Mouse (Mus musculus) heart, postnatal 10 days (tissue): ENCODE data around the gene Rab39. TPM values are rescaled to one million over a fixed set of nuclear protein-coding genes. Genes with fewer than 3 reads are reported as not detected.

Source experiments
- DNase-seq, 2 experiments: peaks; one replicate each; pipeline ENCODE4 v3.0.0; 2021
- intact Hi-C: fragments of 180-260 bp; cut with DNase I; formaldehyde crosslinking; loops from one replicate; pipeline ENCODE4 v1.15.1; 2025
- total RNA-seq, 2 experiments: library from RNA; stranded (reverse); gene quantifications; 2 replicates each; pipeline ENCODE4 v1.2.3; 2021

Gene Rab39
- total RNA-seq, result under 1 TPM; 0.07 to 0.12 TPM

GRCm38 (mm10) chr9:53705992-53706696, at the start of gene Rab39:
Gene Rab39 (minus strand): TSS chr9:53706232.
- peak; percentile 73 to 81 for DNase-seq
- intact Hi-C loops, result no loop called here

- no peak for DNase-seq
- intact Hi-C loops, result no loop called here
Observed at GRCm38 (mm10) chr9:53754801-53755200, 48.8 kb upstream of the Rab39 start.

GRCm38 (mm10) chr9:53750899-53751298, 44.9 kb upstream of the Rab39 start:
- no peak for DNase-seq
- intact Hi-C loops, result loop anchor here (2.0 kb wide), 1 partner anchor 68 kb away; no protein-coding TSS in a partner anchor

- DNase-seq, result no peak
- intact Hi-C loops, result loop anchor here (2.0 kb wide), 1 partner anchor 68 kb away; no protein-coding TSS in a partner anchor
Observed at GRCm38 (mm10) chr9:53750411-53750810, 44.4 kb upstream of the Rab39 start.

GRCm38 (mm10) chr9:53740829-53741404, 34.9 kb upstream of the Rab39 start:
- intact Hi-C loops, result no loop called here
- DNase-seq, result peak in 1 of 2 experiments; percentile 1

GRCm38 (mm10) chr9:53705491-53705991, 491 bp downstream of the Rab39 start:
- peak in 1 of 2 experiments; percentile 16 for DNase-seq
- intact Hi-C loops, result no loop called here

GRCm38 (mm10) chr9:53702991-53703390, 3.0 kb downstream of the Rab39 start:
- no peak for DNase-seq
- intact Hi-C loops, result no loop called here

GRCm38 (mm10) chr9:53700496-53700895, 5.5 kb downstream of the Rab39 start:
- DNase-seq, result no peak
- intact Hi-C loops, result no loop called here

- intact Hi-C loops, result no loop called here
- DNase-seq, result no peak
Observed at GRCm38 (mm10) chr9:53695846-53696245, 10.2 kb downstream of the Rab39 start.

- intact Hi-C loops, result no loop called here
Observed at GRCm38 (mm10) chr9:53693718-53694117, 12.3 kb downstream of the Rab39 start.

GRCm38 (mm10) chr9:53691745-53692670, 14.0 kb downstream of the Rab39 start:
- intact Hi-C loops, result no loop called here
- no peak for DNase-seq

More at GRCm38 (mm10) chr9:53693718-53694117, 12.3 kb downstream of the Rab39 start:
- DNase-seq, result no peak

- intact Hi-C loops, result no loop called here
- no peak for DNase-seq
Observed at GRCm38 (mm10) chr9:53680851-53681250, 25.2 kb downstream of the Rab39 start.

GRCm38 (mm10) chr9:53676921-53677320, 29.1 kb downstream of the Rab39 start:
- intact Hi-C loops, result no loop called here

GRCm38 (mm10) chr9:53673571-53673970, 32.5 kb downstream of the Rab39 start:
- DNase-seq, result peak; percentile 75 to 86
- intact Hi-C loops, result loop anchor here (2.0 kb wide), 1 partner anchor 79 kb away; no protein-coding TSS in a partner anchor

More at GRCm38 (mm10) chr9:53676921-53677320, 29.1 kb downstream of the Rab39 start:
- DNase-seq, result no peak

- intact Hi-C loops, result loop anchor here (10.0 kb wide), 1 partner anchor 425 kb away; the partner anchor contains the start of gene Ddx10
- peak; percentile 24 to 47 for DNase-seq
Observed at GRCm38 (mm10) chr9:53669680-53670219, 36.3 kb downstream of the Rab39 start, which contains the start of gene Cul5. Gene Cul5 (minus strand): TSS chr9:53670014.

- intact Hi-C loops, result loop anchor here (2.0 to 10.0 kb wide), 2 partner anchors 56 to 422 kb away; partner anchors contain the start of genes Acat1 and Ddx10
- peak; percentile 96 to 97 for DNase-seq
Observed at GRCm38 (mm10) chr9:53667020-53667669, 38.9 kb downstream of the Rab39 start.

- DNase-seq, result no peak
- intact Hi-C loops, result loop anchor here (2.0 to 10.0 kb wide), 2 partner anchors 56 to 422 kb away; partner anchors contain the start of genes Acat1 and Ddx10
Observed at GRCm38 (mm10) chr9:53666665-53667019, 39.4 kb downstream of the Rab39 start.

- intact Hi-C loops, result loop anchor here (10.0 kb wide), 1 partner anchor 421 kb away; the partner anchor contains the start of gene Ddx10
- DNase-seq, result no peak
Observed at GRCm38 (mm10) chr9:53665428-53665827, 40.6 kb downstream of the Rab39 start.

GRCm38 (mm10) chr9:53664819-53665218, 41.2 kb downstream of the Rab39 start:
- intact Hi-C loops, result loop anchor here (10.0 kb wide), 1 partner anchor 420 kb away; the partner anchor contains the start of gene Ddx10
- DNase-seq, result no peak
